Mouse (Mus musculus) erythroblast, adult 5-6 weeks (primary cell): ENCODE results near the gene Gm7271. TPM values are rescaled to one million over a fixed set of nuclear protein-coding genes. Genes with fewer than 3 reads are reported as not detected.

Experiments used
- ATAC-seq: replicated peaks from 2 replicates; pipeline ENCODE4 v1.8.0; 2016; ENCODE audit warnings: moderate number of reproducible peaks, mild to moderate bottlenecking, moderate TSS enrichment, inconsistent platforms; ENCODE audit not compliant: poor library complexity, low FRiP score, severe bottlenecking
- total RNA-seq, 2 experiments: library from RNA; stranded (forward) in 1 of 2; stranded (reverse) in 1 of 2; fragments of 150-400 nt in 1 of 2; fragments of 200-764, 138-1000 nt in 1 of 2; gene quantifications; 2 replicates each; pipeline versions ENCODE4 v1.2.3 to v1.2.4; 2015 to 2017; ENCODE audit warnings: low replicate concordance in 2 of 2

Gm7271 gene
- not detected in 2 replicates for total RNA-seq (2015; ENCODE audit: low replicate concordance)
- not detected in 2 replicates for total RNA-seq (2017; ENCODE audit: low replicate concordance)

- ATAC-seq = no peak
These were observed at the start of gene Gm7271 for GRCm38 (mm10) chr5:76483811-76484210. Gene Gm7271 (plus strand): TSS chr5:76484040.

GRCm38 (mm10) chr5:76437100-76437499 lies 46.7 kb upstream of the Gm7271 start:
- no peak for ATAC-seq

GRCm38 (mm10) chr5:76437696-76438095 lies 46.1 kb upstream of the Gm7271 start:
- no peak for ATAC-seq

- no peak for ATAC-seq
These were observed 42.4 kb upstream of the Gm7271 start for GRCm38 (mm10) chr5:76441431-76441830.

GRCm38 (mm10) chr5:76474931-76475330 lies 8.9 kb upstream of the Gm7271 start:
- no peak for ATAC-seq

GRCm38 (mm10) chr5:76476873-76477272 lies 7.0 kb upstream of the Gm7271 start:
- no peak for ATAC-seq

- no peak for ATAC-seq
These were observed 6.1 kb upstream of the Gm7271 start for GRCm38 (mm10) chr5:76477764-76478163.

- ATAC-seq = no peak
These were observed 11.3 kb downstream of the Gm7271 start for GRCm38 (mm10) chr5:76495126-76495525.

GRCm38 (mm10) chr5:76522446-76522845 lies 38.6 kb downstream of the Gm7271 start:
- no peak for ATAC-seq

GRCm38 (mm10) chr5:76524623-76525022 lies 40.8 kb downstream of the Gm7271 start:
- ATAC-seq = no peak

- no peak for ATAC-seq
These were observed 41.2 kb downstream of the Gm7271 start for GRCm38 (mm10) chr5:76525066-76525465.

GRCm38 (mm10) chr5:76525829-76526228 lies 42.0 kb downstream of the Gm7271 start:
- no peak for ATAC-seq

GRCm38 (mm10) chr5:76529040-76529703 lies 45.3 kb downstream of the Gm7271 start, which contains the start of gene Exoc1:
Gene Exoc1 (plus strand): TSS chr5:76529311.
- peak; percentile 100 for ATAC-seq

GRCm38 (mm10) chr5:76529704-76530066 lies 45.8 kb downstream of the Gm7271 start:
- peak; percentile 20; the same call in 1 of the 2 replicates for ATAC-seq

GRCm38 (mm10) chr5:76533186-76533585 lies 49.3 kb downstream of the Gm7271 start:
- ATAC-seq = no peak

GRCm38 (mm10) chr5:76536231-76536630 lies 52.4 kb downstream of the Gm7271 start:
- ATAC-seq = no peak

- ATAC-seq = no peak
These were observed 53.7 kb downstream of the Gm7271 start for GRCm38 (mm10) chr5:76537578-76537977.

- no peak for ATAC-seq
These were observed 56.3 kb downstream of the Gm7271 start for GRCm38 (mm10) chr5:76540181-76540580.

GRCm38 (mm10) chr5:76540842-76541241 lies 57.0 kb downstream of the Gm7271 start:
- no peak for ATAC-seq

- no peak for ATAC-seq
These were observed 59.4 kb downstream of the Gm7271 start for GRCm38 (mm10) chr5:76543200-76543599.

GRCm38 (mm10) chr5:76550426-76550825 lies 66.6 kb downstream of the Gm7271 start:
- ATAC-seq = no peak

GRCm38 (mm10) chr5:76565321-76565720 lies 81.5 kb downstream of the Gm7271 start:
- peak; percentile 94 for ATAC-seq
